Mouse (Mus musculus) megakaryocyte progenitor cell, adult 5-6 weeks (primary cell): ENCODE results near the gene Ak9. TPM values are rescaled to one million over a fixed set of nuclear protein-coding genes. Genes with fewer than 3 reads are reported as not detected.
"Not testable (repeated sequence)": the region's sequence is repeated elsewhere in the genome, so short reads cannot be mapped to it uniquely, and the experiment has no call there.

Source experiments
- ATAC-seq: replicated peaks from 2 replicates; pipeline ENCODE4 v1.8.0; 2016; ENCODE audit warnings: mild to moderate bottlenecking, moderate TSS enrichment, inconsistent platforms; ENCODE audit not compliant: poor library complexity
- total RNA-seq, 2 experiments: library from RNA; stranded (forward) in 1 of 2; stranded (reverse) in 1 of 2; fragments of 157-497, 149-512 nt in 1 of 2; fragments of 200-1000 nt in 1 of 2; gene quantifications; 2 replicates each; pipeline versions ENCODE4 v1.2.3 to v1.2.4; 2015 to 2017

The Ak9 gene
- total RNA-seq, 2 experiments from 2014 or later: not detected

GRCm38 (mm10) chr10:41315866-41316265 is 12.1 kb downstream of the Ak9 start:
- ATAC-seq: no peak

DNA sequence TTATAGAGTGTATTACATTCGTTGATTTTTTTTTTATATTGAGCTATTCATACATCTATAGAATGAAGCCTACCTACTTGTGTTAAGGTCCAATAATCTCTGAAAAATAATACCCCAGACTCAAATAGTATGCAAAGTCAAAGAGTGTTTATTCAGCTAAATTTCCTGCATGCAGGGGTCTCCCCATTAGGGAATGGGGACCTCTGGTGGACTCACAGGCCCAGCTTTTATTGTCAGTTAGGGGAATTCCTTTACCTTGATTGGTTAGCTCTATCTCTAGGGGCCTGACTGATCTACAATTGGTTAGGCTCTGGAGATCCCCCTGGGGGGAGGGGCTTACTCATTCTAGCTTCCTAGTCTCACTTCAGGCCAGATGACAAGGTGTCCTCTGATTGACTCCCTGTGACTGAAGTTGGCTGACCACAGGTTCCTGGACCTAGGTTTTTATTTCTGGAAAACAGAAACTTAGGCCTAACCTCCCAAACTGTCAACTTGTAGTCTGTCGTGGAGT is 28.8 kb downstream of the Ak9 start:
- ATAC-seq: no peak

GRCm38 (mm10) chr10:41341346-41341745 is 37.6 kb downstream of the Ak9 start:
- ATAC-seq: no peak

GRCm38 (mm10) chr10:41365086-41365485 is 61.3 kb downstream of the Ak9 start:
- no peak for ATAC-seq

DNA sequence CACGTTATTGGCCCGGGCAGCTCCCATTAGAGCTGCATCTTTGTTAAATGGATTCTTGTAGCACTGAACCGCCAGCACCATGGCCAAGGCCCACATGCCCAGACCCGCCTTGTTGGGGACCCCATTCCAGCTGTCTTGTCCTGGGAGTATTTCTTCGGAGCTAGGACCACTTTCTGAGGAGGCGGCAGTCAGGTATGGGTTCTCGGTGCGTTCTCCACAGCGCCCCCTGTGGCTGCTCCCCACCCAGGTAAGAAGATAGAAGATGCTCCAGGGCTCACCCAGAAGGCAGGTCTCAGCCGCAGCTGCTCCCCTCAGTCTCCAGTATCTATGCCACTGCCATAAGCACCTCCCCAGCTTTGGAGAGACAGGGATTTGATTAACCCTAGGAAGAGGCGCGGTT is 76.7 kb downstream of the Ak9 start:
- ATAC-seq: no peak

- ATAC-seq: peak; percentile 98
These were observed 81.9 kb downstream of the Ak9 start for GRCm38 (mm10) chr10:41385506-41386221.

DNA sequence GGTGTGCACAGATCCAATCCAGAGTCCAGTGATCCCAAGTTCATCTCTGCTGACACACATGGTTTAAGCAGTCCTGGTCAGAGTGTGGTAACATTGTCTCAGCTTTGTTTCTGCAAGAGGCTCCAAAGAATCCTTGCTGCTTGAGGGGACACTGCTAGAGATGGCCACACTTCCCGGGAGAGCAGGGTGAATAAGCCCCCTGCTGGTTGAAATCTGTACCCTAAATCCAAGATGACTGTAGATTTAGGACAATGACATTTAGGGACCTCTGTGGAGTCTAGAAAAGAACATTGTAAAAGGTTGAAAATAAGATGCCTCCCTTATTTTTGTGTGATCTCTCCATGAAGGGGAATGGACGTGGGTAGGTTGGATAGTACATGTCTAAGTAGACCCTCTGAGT is 89.8 kb downstream of the Ak9 start:
- 0 out of 2 replicates have a peak, but pooled peaks have one; percentile 20 for ATAC-seq

- no peak for ATAC-seq
These were observed 97.3 kb downstream of the Ak9 start for GRCm38 (mm10) chr10:41401097-41401496.

DNA sequence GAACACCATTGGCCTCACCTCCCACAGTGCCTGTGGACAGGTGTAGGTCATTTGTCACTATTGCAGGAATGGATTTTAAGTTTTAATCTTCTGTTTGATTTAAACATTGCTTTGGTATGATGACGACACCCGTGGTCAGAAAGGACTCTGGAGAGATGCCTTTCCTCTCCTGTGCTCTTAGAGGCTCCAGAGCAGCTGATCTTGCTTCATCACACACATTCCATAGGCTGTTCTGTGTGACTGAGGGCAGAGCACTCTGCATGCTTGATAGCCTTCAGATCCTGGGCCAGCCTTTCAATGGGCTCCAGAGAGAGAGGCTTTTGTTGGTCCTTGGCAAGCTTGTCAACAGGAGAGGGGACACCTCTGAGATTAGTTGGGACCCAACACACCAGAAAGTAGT is 99.6 kb downstream of the Ak9 start:
- ATAC-seq: no peak

DNA sequence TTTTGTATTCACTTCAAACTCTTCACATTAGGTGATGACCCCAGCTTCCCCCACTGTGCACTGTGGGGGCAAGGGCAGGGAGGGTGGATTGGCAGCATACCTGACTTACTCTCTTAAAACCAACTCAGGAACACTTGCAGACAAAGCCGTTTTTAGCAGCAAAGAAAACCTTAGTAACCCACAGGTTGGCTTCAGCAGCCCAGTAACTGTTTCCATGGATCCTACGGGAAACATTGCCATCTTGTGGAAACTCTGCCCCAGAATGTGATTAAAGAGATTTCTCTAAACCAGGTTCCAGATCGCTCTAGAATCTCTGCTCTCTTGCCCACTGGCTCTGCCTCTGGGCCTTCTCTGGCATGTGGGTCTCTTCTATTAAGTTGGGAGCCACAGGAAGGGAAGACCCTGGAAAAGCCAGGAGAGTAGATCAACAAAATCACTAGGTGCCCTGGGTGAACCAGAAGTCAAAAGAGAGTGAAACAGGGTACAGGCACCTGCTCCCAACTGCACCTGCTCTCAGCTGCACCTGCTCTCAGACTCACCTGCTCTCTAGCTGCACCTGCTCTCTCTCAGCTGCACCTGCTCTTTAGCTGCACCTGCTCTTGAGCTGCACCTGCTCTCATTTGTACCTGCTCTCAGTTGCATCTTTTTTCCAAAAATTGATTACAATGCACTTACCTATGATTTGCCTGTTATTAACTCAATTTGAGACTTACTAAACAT is 100.3 kb downstream of the Ak9 start:
- ATAC-seq: no peak

DNA sequence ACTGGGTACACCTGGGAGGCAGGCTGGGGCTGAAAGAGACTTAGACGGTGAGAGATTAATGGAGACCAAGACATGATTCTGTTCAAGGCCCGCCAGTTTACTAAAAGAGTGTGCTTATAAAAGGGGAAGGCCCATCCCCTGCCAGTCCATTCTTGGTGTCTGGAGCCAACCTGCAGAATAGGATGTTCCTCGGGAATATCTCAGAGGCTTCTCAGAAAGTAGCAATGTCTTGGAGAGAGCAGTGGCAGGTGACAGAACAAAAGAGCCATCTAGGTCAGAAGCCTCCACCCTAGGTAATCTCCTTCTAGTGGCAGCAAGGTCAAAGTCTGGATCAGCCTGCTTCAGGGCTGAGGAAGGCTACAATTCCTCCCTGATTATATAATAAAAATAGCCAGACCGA is 106.4 kb downstream of the Ak9 start:
- ATAC-seq: not testable (repeated sequence)

DNA sequence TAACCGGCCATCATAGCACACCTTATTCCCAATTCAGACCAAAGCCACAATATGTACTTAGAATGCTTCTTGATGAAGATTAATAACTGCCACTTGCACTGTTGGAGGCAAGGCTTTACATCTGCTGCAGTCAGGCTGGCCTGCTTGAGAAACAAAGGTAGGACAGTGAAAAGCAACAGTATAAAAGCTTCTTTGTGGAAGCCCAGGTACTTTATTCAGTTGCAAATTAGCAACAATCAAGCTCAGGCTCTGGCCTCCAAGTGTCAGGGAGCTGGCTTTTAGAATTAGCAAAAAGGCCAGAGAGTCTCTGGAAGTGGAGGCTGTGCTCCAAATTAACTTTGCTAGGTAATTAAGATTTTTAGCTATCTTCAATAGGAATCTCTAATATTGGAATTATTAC is 107.0 kb downstream of the Ak9 start:
- not testable (repeated sequence) for ATAC-seq

DNA sequence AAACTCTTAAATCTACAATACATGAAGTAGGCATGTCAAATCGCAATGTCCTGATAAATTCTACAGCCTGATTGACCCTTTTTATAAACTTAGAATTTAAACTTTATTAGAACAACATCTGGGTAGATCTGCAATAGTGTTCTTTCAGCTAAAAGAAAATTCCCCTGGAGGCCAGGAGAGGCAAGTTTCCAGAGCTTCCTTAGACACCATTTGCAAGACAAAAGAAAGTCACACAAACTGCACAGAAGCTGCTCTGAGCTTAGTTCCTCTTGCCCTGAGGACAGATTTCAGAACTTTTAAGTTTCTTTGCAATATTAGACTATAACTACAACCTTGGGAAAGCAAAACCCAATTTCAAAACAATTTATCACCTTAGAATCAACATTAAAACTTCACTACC is 109.7 kb downstream of the Ak9 start:
- not testable (repeated sequence) for ATAC-seq

- ATAC-seq: not testable (repeated sequence)
These were observed 111.6 kb downstream of the Ak9 start for GRCm38 (mm10) chr10:41415368-41415767.

DNA sequence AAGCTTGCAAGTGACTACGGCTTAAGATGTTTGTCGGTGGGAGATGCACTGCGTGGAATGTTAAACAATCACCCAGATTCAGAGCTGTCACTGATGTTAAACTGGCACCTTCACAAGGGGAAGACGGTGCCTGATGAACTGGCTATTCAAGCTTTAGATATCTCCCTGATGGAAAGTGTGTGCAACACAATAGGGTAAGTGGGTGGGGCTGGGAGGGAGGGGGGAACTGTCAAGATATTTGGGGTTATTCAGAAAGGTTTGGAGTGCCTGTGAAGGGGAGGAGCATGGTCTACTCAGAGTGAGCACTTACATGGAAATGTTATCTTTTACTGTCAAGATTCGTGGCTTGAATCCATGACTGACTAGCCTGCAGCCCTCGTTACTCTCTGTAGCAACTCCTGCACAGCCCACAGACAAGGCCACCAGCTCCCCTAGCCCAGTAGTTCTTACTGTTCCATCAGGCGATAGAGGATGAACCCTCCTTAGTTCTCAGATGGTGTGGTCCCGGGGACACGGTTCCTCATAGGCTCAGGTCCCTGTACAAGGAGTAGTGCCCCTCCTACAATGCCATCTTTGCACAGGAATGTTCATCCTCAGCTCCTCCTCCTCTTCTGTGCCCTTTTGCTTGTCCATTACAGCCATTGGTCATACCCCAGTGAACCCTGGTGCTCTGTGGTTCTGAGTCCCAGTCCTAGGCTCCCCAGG is 116.9 kb downstream of the Ak9 start:
- ATAC-seq: no peak

DNA sequence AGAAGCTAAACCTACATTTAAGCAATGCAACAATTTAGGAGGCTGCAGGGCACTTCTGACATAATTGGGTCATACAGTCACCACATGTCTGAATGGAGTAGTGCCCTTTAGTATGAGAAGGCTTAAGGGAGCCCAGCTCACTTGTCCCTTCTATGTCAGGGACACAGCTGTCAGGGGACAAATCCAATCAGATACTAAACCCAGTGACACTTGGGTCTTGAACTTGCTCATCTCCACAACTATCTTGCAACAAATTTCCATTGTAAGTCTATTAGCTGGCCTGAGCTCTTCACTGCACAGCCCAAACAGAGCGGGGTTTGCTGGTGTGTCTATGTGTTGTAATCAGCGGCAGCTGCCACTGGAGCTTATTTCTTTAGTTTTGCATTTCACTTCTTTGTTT is 119.9 kb downstream of the Ak9 start:
- no peak for ATAC-seq

GRCm38 (mm10) chr10:41426368-41426767 is 122.6 kb downstream of the Ak9 start:
- ATAC-seq: no peak

DNA sequence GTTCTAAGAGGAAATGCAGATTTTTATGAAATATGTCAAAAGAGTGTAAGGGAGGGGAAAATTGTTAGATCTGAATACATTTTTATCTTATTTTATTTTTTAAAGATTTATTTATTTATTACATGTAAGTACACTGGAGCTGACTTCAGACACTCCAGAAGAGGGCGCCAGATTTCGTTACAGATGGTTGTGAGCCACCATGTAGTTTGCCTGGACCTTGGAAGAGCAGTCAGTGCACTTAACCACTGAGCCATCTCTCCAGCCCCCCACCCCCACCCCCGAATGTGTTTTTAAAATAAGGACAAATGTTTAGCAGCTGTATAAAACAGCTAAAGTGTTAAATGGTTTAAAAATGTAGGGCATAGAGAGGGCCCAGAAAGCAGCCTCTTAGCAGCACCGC is 130.8 kb downstream of the Ak9 start:
- ATAC-seq: no peak

DNA sequence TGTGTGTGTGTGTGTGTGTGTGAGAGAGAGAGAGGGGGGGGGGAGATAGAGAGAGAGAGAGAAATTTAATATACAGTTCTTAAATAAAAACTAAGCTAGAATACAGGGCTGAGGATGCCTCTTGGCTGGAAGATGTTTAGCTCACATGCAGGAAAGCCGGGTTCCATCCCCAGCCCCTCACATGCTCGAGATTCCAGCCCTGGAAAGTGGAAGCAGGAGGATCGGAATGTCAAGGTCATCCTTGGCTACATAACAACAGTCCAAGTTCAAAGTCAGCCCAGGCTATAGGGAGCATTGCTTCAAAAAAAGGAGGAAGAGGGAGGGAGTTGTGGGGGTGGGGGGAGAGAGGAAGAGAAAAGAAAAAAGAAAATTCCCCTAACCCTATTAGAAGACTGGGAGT is 131.4 kb downstream of the Ak9 start:
- ATAC-seq: no peak

DNA sequence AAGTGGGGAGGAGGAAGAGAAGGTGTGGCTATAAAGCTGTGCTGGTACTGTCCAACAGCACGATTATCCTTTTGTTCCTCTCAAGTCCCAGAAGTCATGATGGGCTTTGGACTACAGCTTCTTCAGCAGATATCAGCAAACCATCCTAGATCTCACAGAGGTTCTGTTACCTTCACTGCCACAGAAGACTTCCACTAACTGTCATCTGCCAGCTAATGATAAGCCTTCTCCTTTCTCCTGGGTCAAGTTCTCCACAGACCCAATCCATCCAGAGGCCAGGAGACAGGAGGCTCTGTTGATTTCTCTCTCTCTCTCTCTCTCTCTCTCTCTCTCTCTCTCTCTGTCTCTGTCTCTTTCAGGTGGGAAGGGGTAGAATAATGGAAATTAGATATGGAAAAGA is 144.4 kb downstream of the Ak9 start:
- ATAC-seq: no peak

DNA sequence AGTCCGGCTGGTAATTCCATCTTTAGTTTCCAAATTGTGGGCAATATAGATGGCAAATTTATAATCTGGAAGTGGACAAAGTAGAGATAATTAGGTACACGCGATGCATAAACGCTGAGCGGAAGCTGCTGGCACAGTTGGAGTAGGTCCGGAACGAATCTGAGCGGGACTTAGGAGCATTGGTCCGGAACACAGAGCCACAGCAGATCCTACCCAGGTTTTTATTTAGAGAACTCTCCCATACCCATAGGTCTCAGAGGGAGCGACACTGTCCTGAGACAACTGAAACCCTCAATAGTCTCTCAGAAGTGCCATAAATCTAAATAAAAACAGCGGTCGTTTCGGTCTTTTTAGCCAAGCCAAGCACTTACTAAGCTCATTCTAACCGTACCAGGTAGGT is 145.9 kb downstream of the Ak9 start:
- ATAC-seq: peak; percentile 26; the same call in 1 of the 2 replicates
